Mouse (Mus musculus) urinary bladder, postnatal 0 days (tissue): ENCODE measurements around the gene Krtap28-10. TPM values are rescaled to one million over a fixed set of nuclear protein-coding genes. Genes with fewer than 3 reads are reported as not detected.

Source experiments
- polyA plus RNA-seq: library from polyadenylated mRNA; unstranded; fragments of >200 nt; fragmentation: Nextera tagmentation; extraction: Ambion mirVana; gene quantifications from 2 replicates; pipeline ENCODE4 v1.2.1, GENCODE M21; 2015

Gene Krtap28-10
- not detected in 2 replicates for polyA plus RNA-seq

GRCm38 (mm10) chr1:83042380-83042779 lies at the start of gene Krtap28-10:
Gene Krtap28-10, minus strand, starts transcription at chr1:83042480.

GRCm38 (mm10) chr1:83060643-83061042 lies 18.4 kb upstream of the Krtap28-10 start, which contains the start of gene Krtap28-13:
Gene Krtap28-13, plus strand, starts transcription at chr1:83060930.

GRCm38 (mm10) chr1:83059278-83059677 lies 17.0 kb upstream of the Krtap28-10 start, which contains the start of gene A030005K14Rik:
Gene A030005K14Rik, minus strand, starts transcription at chr1:83059378.

GRCm38 (mm10) chr1:83044882-83045427 lies 2.7 kb upstream of the Krtap28-10 start, which contains the start of gene Gm47969:
Gene Gm47969, plus strand, starts transcription at chr1:83044932.

GRCm38 (mm10) chr1:83038109-83038672 lies 4.1 kb downstream of the Krtap28-10 start, which contains the start of gene Slc19a3:
Gene Slc19a3, minus strand, starts transcription at chr1:83038448.

GRCm38 (mm10) chr1:83000306-83000705 lies 42.0 kb downstream of the Krtap28-10 start, which contains the start of gene Gm47959:
Gene Gm47959, plus strand, starts transcription at chr1:83000548.

Other genes starting within 250 kb of the Krtap28-10 start
- 22.7 and 31.2 TPM in 2 replicates for gene Agfg1, start 203.0 kb downstream of the Krtap28-10 start, polyA plus RNA-seq
- gene A030005L19Rik, start 129.2 kb downstream of the Krtap28-10 start, polyA plus RNA-seq = not detected in 2 replicates
- not detected in 2 replicates for gene A030014E15Rik, start 117.6 kb downstream of the Krtap28-10 start, polyA plus RNA-seq
- gene Gm6217, start 111.1 kb downstream of the Krtap28-10 start, polyA plus RNA-seq = not detected in 2 replicates
- gene A030003K21Rik, start 99.1 kb downstream of the Krtap28-10 start, polyA plus RNA-seq = not detected in 2 replicates
- gene Gm7544, start 86.5 kb downstream of the Krtap28-10 start, polyA plus RNA-seq = not detected in 2 replicates
- not detected in 2 replicates for gene Gm47955, start 82.2 kb downstream of the Krtap28-10 start, polyA plus RNA-seq
- not detected in 2 replicates for gene Gm47959, start 41.9 kb downstream of the Krtap28-10 start, polyA plus RNA-seq
- 0.61 and 0.86 TPM in 2 replicates for gene Slc19a3, start 4.0 kb downstream of the Krtap28-10 start, polyA plus RNA-seq
- not detected in 2 replicates for gene Gm47969, start 2.5 kb upstream of the Krtap28-10 start, polyA plus RNA-seq
- not detected in 2 replicates for gene A030005K14Rik, start 16.9 kb upstream of the Krtap28-10 start, polyA plus RNA-seq
- gene Krtap28-13, start 18.4 kb upstream of the Krtap28-10 start, polyA plus RNA-seq = not detected in 2 replicates
- not detected in 2 replicates for gene Ccl20, start 74.3 kb upstream of the Krtap28-10 start, polyA plus RNA-seq
- 0.17 TPM in 1 of 2 replicates, not detected in the other for gene Daw1, start 117.3 kb upstream of the Krtap28-10 start, polyA plus RNA-seq